Mouse (Mus musculus) limb, embryonic 13.5 days (tissue): ENCODE measurements around the gene Tiprl. TPM values are rescaled to one million over a fixed set of nuclear protein-coding genes. Genes with fewer than 3 reads are reported as not detected.

Experiments used
- ATAC-seq: fragments of 200-750 bp; cut with Nextera tagmentation; 2 replicates; pipeline ENCODE4 v1.8.0; 2017; ENCODE audit warnings: low read depth, moderate number of reproducible peaks, moderate TSS enrichment; ENCODE audit not compliant: low FRiP score
- H3K27ac ChIP-seq: fragments of 300-500 bp; sonication (generic); 2 replicates; pipeline ENCODE4 v1.5.1; 2015; ENCODE audit warnings: inconsistent platforms, mild to moderate bottlenecking, moderate library complexity
- H3K27me3 ChIP-seq: fragments of 300-500 bp; sonication (generic); 2 replicates; pipeline ENCODE4 v1.6.1; 2015; ENCODE audit warnings: mild to moderate bottlenecking, inconsistent platforms
- H3K36me3 ChIP-seq: fragments of 300-500 bp; sonication (generic); 2 replicates; pipeline ENCODE4 v1.6.1; 2015; ENCODE audit warnings: inconsistent platforms, mild to moderate bottlenecking, moderate library complexity
- H3K4me1 ChIP-seq: fragments of 300-500 bp; sonication (generic); 2 replicates; pipeline ENCODE4 v1.6.1; 2015; ENCODE audit warnings: inconsistent platforms
- H3K4me2 ChIP-seq: fragments of 300-500 bp; sonication (generic); replicated peaks from 2 replicates; pipeline ENCODE4 v1.6.1; 2015; ENCODE audit warnings: inconsistent platforms, mild to moderate bottlenecking, moderate library complexity
- H3K4me3 ChIP-seq: fragments of 300-500 bp; sonication (generic); 2 replicates; pipeline ENCODE4 v1.5.1; 2015; ENCODE audit warnings: moderate library complexity, mild to moderate bottlenecking, inconsistent platforms
- H3K9ac ChIP-seq: fragments of 300-500 bp; sonication (generic); 2 replicates; pipeline ENCODE4 v1.6.1; 2015; ENCODE audit warnings: mild to moderate bottlenecking, inconsistent platforms
- H3K9me3 ChIP-seq: fragments of 300-500 bp; sonication (generic); 2 replicates; pipeline ENCODE4 v1.6.1; 2016; ENCODE audit warnings: inconsistent platforms
- WGBS: fragments of 180-500 bp; shearing (Covaris S2); methylation state at CpG from one replicate; pipeline ENCODE4 v1.1.7; 2015; 5-methylcytosine and 5-hydroxymethylcytosine counted together
- polyA plus RNA-seq: library from polyadenylated mRNA; unstranded; fragments of >200 nt; fragmentation: Nextera tagmentation; extraction: Ambion mirVana; gene quantifications from 2 replicates; pipeline ENCODE4 v1.2.1, GENCODE M21; 2015

The Tiprl gene
- polyA plus RNA-seq: 97.3 and 107 TPM in 2 replicates

- no peaks in the 10 kb centered on the region for H3K36me3 ChIP-seq
- H3K27ac ChIP-seq: peak within 1 kb of the TSS; percentile 93
- no peaks in the 10 kb centered on the region for H3K27me3 ChIP-seq
- H3K9me3 ChIP-seq: no peaks in the 10 kb centered on the region
- WGBS: under 1% methylated on average over 75 of the region's 76 CpGs
- peaks cover 19% of the 10 kb centered on the region for H3K4me1 ChIP-seq
- H3K9ac ChIP-seq: peak within 1 kb of the TSS; percentile 86
- H3K4me3 ChIP-seq: peak within 1 kb of the TSS; percentile 86
- H3K4me2 ChIP-seq: peak within 1 kb of the TSS; percentile 88
- ATAC-seq: peak; percentile 99
These were observed at the start of gene Tiprl for GRCm38 (mm10) chr1:165236321-165237298. Gene Tiprl (minus strand): TSS chr1:165236996.

- H3K27ac ChIP-seq: no peak overlapping the region
- H3K36me3 ChIP-seq: peaks cover 12% of the 10 kb centered on the region; the same call in 1 of the 2 replicates
- H3K4me3 ChIP-seq: no peak overlapping the region
- no peak for ATAC-seq
- H3K9ac ChIP-seq: no peak overlapping the region
- H3K4me1 ChIP-seq: peaks cover 35% of the 10 kb centered on the region
- no peaks in the 10 kb centered on the region for H3K9me3 ChIP-seq
- H3K27me3 ChIP-seq: no peaks in the 10 kb centered on the region
- 76% methylated on average over 7 of the region's 7 CpGs for WGBS
- peak overlapping the region; percentile 91 for H3K4me2 ChIP-seq
These were observed 47.3 kb upstream of the Tiprl start for GRCm38 (mm10) chr1:165284096-165284495.

- ATAC-seq: no peak
These were observed 46.2 kb upstream of the Tiprl start for GRCm38 (mm10) chr1:165282967-165283345.

GRCm38 (mm10) chr1:165282222-165282966 is 45.6 kb upstream of the Tiprl start:
- peak overlapping the region; percentile 89 for H3K9ac ChIP-seq
- 0 out of 2 replicates have a peak, but pooled peaks cover 1% of the 10 kb centered on the region for H3K36me3 ChIP-seq
- no peaks in the 10 kb centered on the region for H3K9me3 ChIP-seq
- H3K4me3 ChIP-seq: peak overlapping the region; percentile 76
- peak overlapping the region; percentile 91 for H3K4me2 ChIP-seq
- H3K4me1 ChIP-seq: peaks cover 35% of the 10 kb centered on the region
- no peak; the same call in none of the 2 replicates for ATAC-seq
- H3K27me3 ChIP-seq: no peaks in the 10 kb centered on the region
- peak overlapping the region; percentile 93 for H3K27ac ChIP-seq
- WGBS: under 1% methylated on average over 35 of the region's 35 CpGs

More at GRCm38 (mm10) chr1:165282967-165283345, 46.2 kb upstream of the Tiprl start:
- Histone ChIP-seq H3K4me3 (peak overlapping the region; percentile 76), H3K9ac (peak overlapping the region; percentile 89), H3K27me3 (no peaks in the 10 kb centered on the region), H3K36me3 (0 out of 2 replicates have a peak, but pooled peaks cover 7% of the 10 kb centered on the region), H3K4me1 (peaks cover 35% of the 10 kb centered on the region), H3K27ac (peak overlapping the region; percentile 93; the same call in 1 of the 2 replicates), H3K4me2 (peak overlapping the region; percentile 91), H3K9me3 (no peaks in the 10 kb centered on the region)
- 15% methylated on average over 7 of the region's 7 CpGs for WGBS

GRCm38 (mm10) chr1:165281351-165282221 is 44.8 kb upstream of the Tiprl start:
- peak overlapping the region; percentile 89 for H3K9ac ChIP-seq
- H3K4me2 ChIP-seq: peak overlapping the region; percentile 91
- H3K9me3 ChIP-seq: no peaks in the 10 kb centered on the region
- peak; percentile 89 for ATAC-seq
- peak overlapping the region; percentile 93 for H3K27ac ChIP-seq
- WGBS: under 1% methylated on average over 55 of the region's 71 CpGs
- H3K36me3 ChIP-seq: no peaks in the 10 kb centered on the region
- peak overlapping the region; percentile 76 for H3K4me3 ChIP-seq
- H3K4me1 ChIP-seq: peaks cover 35% of the 10 kb centered on the region
- H3K27me3 ChIP-seq: no peaks in the 10 kb centered on the region

GRCm38 (mm10) chr1:165280741-165281140 is 43.9 kb upstream of the Tiprl start:
- no peak for ATAC-seq
- Histone ChIP-seq H3K27ac (peak overlapping the region; percentile 93; the same call in 1 of the 2 replicates), H3K9ac (peak overlapping the region; percentile 89; the same call in 1 of the 2 replicates), H3K4me3 (peak overlapping the region; percentile 76), H3K4me1 (peaks cover 32% of the 10 kb centered on the region), H3K4me2 (peak overlapping the region; percentile 91), H3K36me3 (no peaks in the 10 kb centered on the region), H3K9me3 (no peaks in the 10 kb centered on the region), H3K27me3 (no peaks in the 10 kb centered on the region)
- WGBS: 30% methylated on average over 10 of the region's 10 CpGs

- Histone ChIP-seq H3K4me1 (no peaks in the 10 kb centered on the region), H3K4me2 (no peak overlapping the region), H3K9ac (no peak overlapping the region), H3K27ac (no peak overlapping the region), H3K36me3 (no peaks in the 10 kb centered on the region), H3K27me3 (no peaks in the 10 kb centered on the region), H3K9me3 (no peaks in the 10 kb centered on the region), H3K4me3 (no peak overlapping the region)
- WGBS: 88% methylated on average over 6 of the region's 6 CpGs
- ATAC-seq: no peak
These were observed 38.1 kb upstream of the Tiprl start for GRCm38 (mm10) chr1:165274946-165275345.

- no peak overlapping the region for H3K27ac ChIP-seq
- 48% methylated on average over 11 of the region's 11 CpGs for WGBS
- 0 out of 2 replicates have a peak overlapping the region, but pooled peaks have one; percentile 19 for H3K4me2 ChIP-seq
- no peaks in the 10 kb centered on the region for H3K9me3 ChIP-seq
- H3K27me3 ChIP-seq: no peaks in the 10 kb centered on the region
- no peaks in the 10 kb centered on the region for H3K36me3 ChIP-seq
- ATAC-seq: no peak
- no peak overlapping the region for H3K4me3 ChIP-seq
- no peak overlapping the region for H3K9ac ChIP-seq
- no peaks in the 10 kb centered on the region for H3K4me1 ChIP-seq
These were observed 15.4 kb upstream of the Tiprl start for GRCm38 (mm10) chr1:165252027-165252671.

- no peak overlapping the region for H3K4me2 ChIP-seq
- no peaks in the 10 kb centered on the region for H3K27me3 ChIP-seq
- H3K9me3 ChIP-seq: no peaks in the 10 kb centered on the region
- no peak overlapping the region for H3K4me3 ChIP-seq
- no peak for ATAC-seq
- H3K4me1 ChIP-seq: no peaks in the 10 kb centered on the region
- WGBS: 83% methylated on average over 2 of the region's 2 CpGs
- no peak overlapping the region for H3K9ac ChIP-seq
- H3K36me3 ChIP-seq: no peaks in the 10 kb centered on the region
- H3K27ac ChIP-seq: no peak overlapping the region
These were observed 13.8 kb upstream of the Tiprl start for GRCm38 (mm10) chr1:165250546-165250945.

GRCm38 (mm10) chr1:165248842-165249241 is 12.0 kb upstream of the Tiprl start:
- no peak for ATAC-seq
- H3K4me2 ChIP-seq: no peak overlapping the region
- H3K27me3 ChIP-seq: no peaks in the 10 kb centered on the region
- H3K27ac ChIP-seq: no peak overlapping the region
- WGBS: 63% methylated on average over 4 of the region's 4 CpGs
- H3K9ac ChIP-seq: no peak overlapping the region
- no peak overlapping the region for H3K4me3 ChIP-seq
- H3K36me3 ChIP-seq: no peaks in the 10 kb centered on the region
- no peaks in the 10 kb centered on the region for H3K4me1 ChIP-seq
- H3K9me3 ChIP-seq: no peaks in the 10 kb centered on the region

- no peak overlapping the region for H3K9ac ChIP-seq
- no peak for ATAC-seq
- H3K27ac ChIP-seq: no peak overlapping the region
- 95% methylated on average over 3 of the region's 3 CpGs for WGBS
- H3K4me3 ChIP-seq: no peak overlapping the region
- no peaks in the 10 kb centered on the region for H3K9me3 ChIP-seq
- no peak overlapping the region for H3K4me2 ChIP-seq
- no peaks in the 10 kb centered on the region for H3K36me3 ChIP-seq
- H3K27me3 ChIP-seq: no peaks in the 10 kb centered on the region
- no peaks in the 10 kb centered on the region for H3K4me1 ChIP-seq
These were observed 11.0 kb upstream of the Tiprl start for GRCm38 (mm10) chr1:165247788-165248187.
